8 mouse cellular contexts compared by ENCODE assay signal in the genomic region with DNA sequence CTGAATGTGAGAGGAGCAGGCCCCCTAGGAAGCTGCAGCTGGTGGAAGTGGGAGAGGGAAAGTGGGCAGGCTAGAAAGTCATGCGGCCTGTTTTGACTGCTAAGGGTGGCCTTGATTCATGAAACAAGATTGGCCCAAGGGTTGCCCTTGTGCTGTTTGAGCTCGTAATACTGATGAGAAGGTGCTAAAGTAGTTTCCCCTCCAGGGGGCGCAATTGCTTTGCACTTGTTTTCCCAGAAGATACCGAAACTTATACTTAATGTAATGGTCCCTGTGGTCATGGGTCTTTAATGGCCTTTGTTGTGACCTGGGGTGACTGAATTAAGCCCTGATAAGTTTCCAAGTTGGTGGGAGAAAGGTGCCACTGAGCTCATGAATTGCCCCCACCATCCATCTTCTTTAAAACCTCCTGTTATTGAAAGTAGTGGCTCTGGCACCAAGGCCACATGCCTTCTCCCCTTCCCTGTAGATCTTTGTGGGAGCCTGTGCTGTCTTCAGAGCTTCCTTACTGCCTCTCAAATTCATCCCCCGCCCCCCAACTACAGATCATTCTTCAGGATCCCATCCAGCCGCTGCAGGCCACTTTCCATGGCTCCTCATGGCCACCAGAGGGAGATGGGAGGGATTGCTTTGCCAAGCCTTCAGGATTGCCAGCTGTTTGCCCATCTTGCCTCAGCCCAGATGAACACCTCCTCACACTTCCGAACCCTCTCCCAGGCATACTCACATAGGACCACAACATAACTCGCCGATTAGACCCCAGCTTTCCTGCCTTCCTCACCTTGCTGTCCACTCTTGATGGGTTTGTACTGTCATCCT. TPM values are rescaled to one million over a fixed set of nuclear protein-coding genes. Genes with fewer than 3 reads are reported as not detected.
A peak's percentile ranks its signal among the peaks of the same experiment; 100 is the strongest.
DNase-seq lines count a peak whose midpoint lies in the region; ATAC-seq and TF ChIP-seq lines count a peak whose summit lies in the region.

No protein-coding gene starts in this region.

- DNase-seq in heart, postnatal 10 days, result peak; percentile 44 to 67
- DNase-seq in heart, postnatal 25 days (ENCODE audit: low spot score), result no peak
- DNase-seq in B cell, adult 2 months, result peak; percentile 69
- peak; percentile 66 for DNase-seq in adrenal gland, adult 8-10 months
- peak; percentile 61 for DNase-seq in embryo, embryonic 11 days
- DNase-seq in kidney, postnatal 25 days, result peak; percentile 62 to 77
- DNase-seq in lung, postnatal 36 days, result peak; percentile 75
- DNase-seq in stomach, postnatal 0 days (ENCODE audit: low spot score), result peak; percentile 61

- no peak for TF ChIP-seq EP300 in stomach, postnatal 0 days (optimal IDR thresholded peaks at IDR 0.05)

- H3K9me3 ChIP-seq in stomach, postnatal 0 days (ENCODE audit: control insufficient read depth, low read length), result no peaks in the 10 kb centered on the region

- peak; percentile 72 for TF ChIP-seq CTCF in stomach, postnatal 0 days (IDR thresholded peaks at IDR 0.05; ENCODE audit: low read depth)

- no peaks in the 10 kb centered on the region; the same call in 1 of the 2 replicates for H3K36me3 ChIP-seq in stomach, postnatal 0 days (ENCODE audit: control insufficient read depth, insufficient read depth, low read length)

- intact Hi-C loops in heart, postnatal 10 days (cut with DNase I), result no loop called here
- intact Hi-C loops in heart, postnatal 25 days (cut with DNase I), result no loop called here

- no peak overlapping the region for H3K4me2 ChIP-seq in stomach, postnatal 0 days (replicated peaks; ENCODE audit: low read depth)

- H3K27me3 ChIP-seq in stomach, postnatal 0 days (ENCODE audit: control insufficient read depth, insufficient read depth, low read length), result no peaks in the 10 kb centered on the region

- no peak for ATAC-seq in stomach, postnatal 0 days (ENCODE audit: low FRiP score, low TSS enrichment)

- H3K4me3 ChIP-seq in stomach, postnatal 0 days (ENCODE audit: low read depth, low read length), result no peak overlapping the region

- WGBS in stomach, postnatal 0 days, result 67% methylated on average over 9 of the region's 9 CpGs

- H3K27ac ChIP-seq in stomach, postnatal 0 days (replicated peaks), result no peak overlapping the region

- no peaks in the 10 kb centered on the region for H3K4me1 ChIP-seq in stomach, postnatal 0 days (replicated peaks; ENCODE audit: control insufficient read depth, insufficient read depth)

- H3K9ac ChIP-seq in stomach, postnatal 0 days (ENCODE audit: low read length), result no peak overlapping the region

RNA-seq across cellular contexts. Expression of a gene that starts 11.1 kb away (rescaled TPM):
- total RNA-seq in heart, postnatal 10 days (2021), result 10 to 100 TPM; 20.8 to 22.4 TPM
- 10 to 100 TPM; 14.7 to 15.3 TPM for total RNA-seq in heart, postnatal 25 days (2021)
- 10 to 100 TPM; 30.9 to 34.8 (median 33.2) TPM for total RNA-seq in adrenal gland, adult 8-10 months (2022)
- 7.7 and 9.5 TPM in 2 replicates for polyA plus RNA-seq in stomach, postnatal 0 days (2015; fragmentation: Nextera tagmentation; extraction: Ambion mirVana)
